Comparison of ENCODE assay signal across 8 mouse cellular contexts in genomic region chr1:74542451-74542961, GRCm38 (mm10). TPM values are rescaled to one million over a fixed set of nuclear protein-coding genes. Genes with fewer than 3 reads are reported as not detected.
A peak's percentile ranks its signal among the peaks of the same experiment; 100 is the strongest.
DNase-seq lines count a peak whose midpoint lies in the region; ATAC-seq and TF ChIP-seq lines count a peak whose summit lies in the region.

Gene Plcd4 (plus strand): TSS chr1:74542888.

- no peak within 1 kb of the TSS for H3K9ac ChIP-seq in hindbrain, embryonic 12.5 days
- H3K9ac ChIP-seq in midbrain, postnatal 0 days (replicated peaks; ENCODE audit: low read length, poor library complexity, severe bottlenecking) = peak within 1 kb of the TSS; percentile 19; the same call in 1 of the 2 replicates

- H3K9me3 ChIP-seq in embryonic facial prominence, embryonic 10.5 days = no peaks in the 10 kb centered on the region
- H3K9me3 ChIP-seq in hindbrain, embryonic 12.5 days (replicated peaks) = no peaks in the 10 kb centered on the region
- H3K9me3 ChIP-seq in midbrain, postnatal 0 days (ENCODE audit: low read length) = no peaks in the 10 kb centered on the region

- WGBS in embryonic facial prominence, embryonic 10.5 days = 6% methylated on average over 6 of the region's 6 CpGs
- WGBS in hindbrain, embryonic 12.5 days = 4% methylated on average over 6 of the region's 6 CpGs
- 7% methylated on average over 6 of the region's 6 CpGs for WGBS in midbrain, postnatal 0 days
- 34% methylated on average over 6 of the region's 6 CpGs for WGBS in thymus, adult 2 months

- peaks cover 17% of the 10 kb centered on the region for H3K4me1 ChIP-seq in embryonic facial prominence, embryonic 10.5 days
- H3K4me1 ChIP-seq in hindbrain, embryonic 12.5 days = peaks cover 9% of the 10 kb centered on the region
- peaks cover 5% of the 10 kb centered on the region; the same call in 1 of the 2 replicates for H3K4me1 ChIP-seq in midbrain, postnatal 0 days (ENCODE audit: insufficient read depth, low read length)
- H3K4me1 ChIP-seq in thymus, adult 2 months (replicated peaks; ENCODE audit: control insufficient read depth, insufficient read depth, low read length) = no peaks in the 10 kb centered on the region

- H3K4me3 ChIP-seq in embryonic facial prominence, embryonic 10.5 days = 0 out of 2 replicates have a peak within 1 kb of the TSS, but pooled peaks have one; percentile 25
- H3K4me3 ChIP-seq in hindbrain, embryonic 12.5 days = no peak within 1 kb of the TSS
- H3K4me3 ChIP-seq in midbrain, postnatal 0 days (ENCODE audit: low read depth, low read length) = peak within 1 kb of the TSS; percentile 15
- no peak within 1 kb of the TSS for H3K4me3 ChIP-seq in thymus, adult 2 months (ENCODE audit: control insufficient read depth, insufficient read depth, low read length)

- H3K27ac ChIP-seq in embryonic facial prominence, embryonic 10.5 days (replicated peaks) = no peak within 1 kb of the TSS
- no peak within 1 kb of the TSS for H3K27ac ChIP-seq in hindbrain, embryonic 12.5 days
- H3K27ac ChIP-seq in midbrain, postnatal 0 days (ENCODE audit: low read depth, low read length) = peak within 1 kb of the TSS; percentile 38
- no peak within 1 kb of the TSS for H3K27ac ChIP-seq in thymus, adult 2 months (ENCODE audit: control insufficient read depth, insufficient read depth, low read length)

- no peaks in the 10 kb centered on the region for H3K27me3 ChIP-seq in embryonic facial prominence, embryonic 10.5 days (replicated peaks; ENCODE audit: low read depth, poor library complexity, severe bottlenecking)
- H3K27me3 ChIP-seq in hindbrain, embryonic 12.5 days = no peaks in the 10 kb centered on the region
- no peaks in the 10 kb centered on the region for H3K27me3 ChIP-seq in midbrain, postnatal 0 days (ENCODE audit: insufficient read depth, low read length)
- H3K27me3 ChIP-seq in thymus, adult 2 months (ENCODE audit: control insufficient read depth, insufficient read depth, low read length) = no peaks in the 10 kb centered on the region

- H3K4me2 ChIP-seq in hindbrain, embryonic 12.5 days (replicated peaks) = peak within 1 kb of the TSS; percentile 36
- peak within 1 kb of the TSS; percentile 45 for H3K4me2 ChIP-seq in midbrain, postnatal 0 days (ENCODE audit: low read depth, low read length, poor library complexity, severe bottlenecking)

- intact Hi-C loops in heart, postnatal 10 days (cut with DNase I) = no loop called here

- H3K36me3 ChIP-seq in embryonic facial prominence, embryonic 10.5 days (replicated peaks) = no peaks in the 10 kb centered on the region
- no peaks in the 10 kb centered on the region for H3K36me3 ChIP-seq in hindbrain, embryonic 12.5 days
- no peaks in the 10 kb centered on the region for H3K36me3 ChIP-seq in midbrain, postnatal 0 days (ENCODE audit: insufficient read depth, low read length)
- no peaks in the 10 kb centered on the region for H3K36me3 ChIP-seq in thymus, adult 2 months (ENCODE audit: control insufficient read depth, insufficient read depth, low read length)

- TF ChIP-seq CTCF in midbrain, postnatal 0 days (IDR thresholded peaks at IDR 0.05) = no peak
- no peak for TF ChIP-seq CTCF in thymus, adult 2 months (IDR thresholded peaks at IDR 0.05; ENCODE audit: borderline replicate concordance, control insufficient read depth, extremely low read depth, insufficient read depth, low read length, poor library complexity)

- ATAC-seq in hindbrain, embryonic 12.5 days (ENCODE audit: low FRiP score) = 0 out of 2 replicates have a peak, but pooled peaks have one; percentile 35
- peak; percentile 66; the same call in 1 of the 2 replicates for ATAC-seq in midbrain, postnatal 0 days (ENCODE audit: low FRiP score)
- ATAC-seq in inflammation-experienced regulatory T-cells, adult 6 months = no peak

- TF ChIP-seq POLR2A in thymus, adult 2 months (IDR thresholded peaks at IDR 0.05; ENCODE audit: control insufficient read depth, extremely low read depth, insufficient read depth, low read length, poor library complexity) = no peak

- DNase-seq in heart, postnatal 10 days = peak; percentile 3
- DNase-seq in heart, adult 11 months = no peak
- DNase-seq in embryonic facial prominence, embryonic 10.5 days (ENCODE audit: low spot score) = peak; percentile 34
- peak in 1 of 2 experiments; percentile 6 for DNase-seq in layer of hippocampus, postnatal 25 days (ENCODE audit: extremely low spot score in 1 of 2, low spot score in 1 of 2)
- DNase-seq in midbrain, postnatal 0 days (ENCODE audit: low spot score) = peak; percentile 68
- DNase-seq in thymus, adult 2 months = no peak

RNA-seq across cellular contexts. Expression of gene Plcd4, which starts in this region (rescaled TPM):
- not detected for total RNA-seq in heart, postnatal 10 days (2021)
- polyA plus RNA-seq in embryonic facial prominence, embryonic 10.5 days (2016; fragmentation: Nextera tagmentation; extraction: Ambion mirVana) = 0.59 and 0.87 TPM in 2 replicates
- 1.2 and 1.6 TPM in 2 replicates for polyA plus RNA-seq in hindbrain, embryonic 12.5 days (2016; fragmentation: Nextera tagmentation; extraction: Ambion mirVana)
- total RNA-seq in layer of hippocampus, postnatal 25 days (2021) = 10 to 100 TPM; 17.2 to 17.5 TPM
- 4.9 and 9.4 TPM in 2 replicates for total RNA-seq in midbrain, postnatal 0 days (2014; rRNA removed)
- 7.1 and 7.3 TPM in 2 replicates for polyA plus RNA-seq in midbrain, postnatal 0 days (2015; fragmentation: Nextera tagmentation; extraction: Ambion mirVana)
- 1 to 10 TPM; 1.1 to 5.6 (median 2.5) TPM for polyA plus RNA-seq in inflammation-experienced regulatory T-cells, adult 6 months (2017; shearing (Covaris generic))
- 0.24 and 0.33 TPM in 2 replicates for polyA plus RNA-seq in thymus, adult 2 months (2012; rRNA removed)

Comparison
In these comparisons a context has a peak if more than half of its experiments do, and no peak if none do; other contexts are left out.
1. Peak in DNase-seq in heart, postnatal 10 days; RNA of the gene not detected or under 1 TPM.
2. Peak in DNase-seq and H3K4me3 ChIP-seq in embryonic facial prominence, embryonic 10.5 days; RNA of the gene not detected or under 1 TPM.